Mouse (Mus musculus): ENCODE measurements around the gene Celsr1. TPM values are rescaled to one million over a fixed set of nuclear protein-coding genes. Genes with fewer than 3 reads are reported as not detected.

Gene Celsr1
- polyA plus RNA-seq, 1 experiment from 2014 or later: 1.9 TPM

- ATAC-seq (ENCODE audit: insufficient number of reproducible peaks, low FRiP score, low TSS enrichment, low read depth) (no peak), DNase-seq (ENCODE audit: low spot score) (no peak)
- Histone ChIP-seq H3K9ac (ENCODE audit: low read length) (no peak overlapping the region), H3K4me2 (ENCODE audit: low read depth, severe bottlenecking) (no peak overlapping the region), H3K27ac (replicated peaks; ENCODE audit: low read depth, low read length) (no peak overlapping the region), H3K4me1 (ENCODE audit: control insufficient read depth, insufficient read depth, low read length) (peaks cover 3% of the 10 kb centered on the region; the same call in 1 of the 2 replicates), H3K27me3 (ENCODE audit: control insufficient read depth, insufficient read depth, low read length) (no peaks in the 10 kb centered on the region), H3K4me3 (ENCODE audit: low read depth, low read length) (no peak overlapping the region), H3K36me3 (ENCODE audit: control insufficient read depth, insufficient read depth, low read length) (no peaks in the 10 kb centered on the region), H3K9me3 (ENCODE audit: control insufficient read depth, low read length) (no peaks in the 10 kb centered on the region)
- WGBS: 96% methylated on average over 4 of the region's 4 CpGs
Measured at GRCm38 (mm10) chr15:86067941-86068495, 34.4 kb upstream of the Celsr1 start.

- no peak for DNase-seq (ENCODE audit: low spot score)
- Histone ChIP-seq H3K4me2 (ENCODE audit: low read depth, severe bottlenecking) (no peak overlapping the region), H3K4me3 (ENCODE audit: low read depth, low read length) (no peak overlapping the region), H3K27me3 (ENCODE audit: control insufficient read depth, insufficient read depth, low read length) (no peaks in the 10 kb centered on the region), H3K9ac (ENCODE audit: low read length) (no peak overlapping the region), H3K36me3 (ENCODE audit: control insufficient read depth, insufficient read depth, low read length) (no peaks in the 10 kb centered on the region), H3K9me3 (ENCODE audit: control insufficient read depth, low read length) (no peaks in the 10 kb centered on the region), H3K4me1 (ENCODE audit: control insufficient read depth, insufficient read depth, low read length) (peaks cover 3% of the 10 kb centered on the region; the same call in 1 of the 2 replicates), H3K27ac (replicated peaks; ENCODE audit: low read depth, low read length) (no peak overlapping the region)
- ATAC-seq (ENCODE audit: insufficient number of reproducible peaks, low FRiP score, low TSS enrichment, low read depth): no peak
- WGBS: 41% methylated on average over 6 of the region's 6 CpGs
Measured at GRCm38 (mm10) chr15:86067581-86067910, 34.0 kb upstream of the Celsr1 start.

GRCm38 (mm10) chr15:86066836-86067580, 33.4 kb upstream of the Celsr1 start:
- 62% methylated on average over 14 of the region's 14 CpGs for WGBS
- Histone ChIP-seq H3K27ac (replicated peaks; ENCODE audit: low read depth, low read length) (no peak overlapping the region), H3K4me2 (ENCODE audit: low read depth, severe bottlenecking) (no peak overlapping the region), H3K4me1 (ENCODE audit: control insufficient read depth, insufficient read depth, low read length) (peaks cover 3% of the 10 kb centered on the region; the same call in 1 of the 2 replicates), H3K4me3 (ENCODE audit: low read depth, low read length) (no peak overlapping the region), H3K9me3 (ENCODE audit: control insufficient read depth, low read length) (no peaks in the 10 kb centered on the region), H3K27me3 (ENCODE audit: control insufficient read depth, insufficient read depth, low read length) (no peaks in the 10 kb centered on the region), H3K9ac (ENCODE audit: low read length) (no peak overlapping the region), H3K36me3 (ENCODE audit: control insufficient read depth, insufficient read depth, low read length) (no peaks in the 10 kb centered on the region)
- ATAC-seq (ENCODE audit: insufficient number of reproducible peaks, low FRiP score, low TSS enrichment, low read depth): no peak
- DNase-seq (ENCODE audit: low spot score): no peak

- Histone ChIP-seq H3K27me3 (ENCODE audit: control insufficient read depth, insufficient read depth, low read length) (no peaks in the 10 kb centered on the region), H3K27ac (replicated peaks; ENCODE audit: low read depth, low read length) (no peak overlapping the region), H3K4me3 (ENCODE audit: low read depth, low read length) (no peak overlapping the region), H3K9me3 (ENCODE audit: control insufficient read depth, low read length) (no peaks in the 10 kb centered on the region), H3K4me1 (ENCODE audit: control insufficient read depth, insufficient read depth, low read length) (peaks cover 14% of the 10 kb centered on the region), H3K9ac (ENCODE audit: low read length) (no peak overlapping the region), H3K36me3 (ENCODE audit: control insufficient read depth, insufficient read depth, low read length) (no peaks in the 10 kb centered on the region), H3K4me2 (ENCODE audit: low read depth, severe bottlenecking) (no peak overlapping the region)
- 89% methylated on average over 4 of the region's 4 CpGs for WGBS
- DNase-seq (ENCODE audit: low spot score): no peak
- no peak for ATAC-seq (ENCODE audit: insufficient number of reproducible peaks, low FRiP score, low TSS enrichment, low read depth)
Measured at GRCm38 (mm10) chr15:86065367-86065766, 31.8 kb upstream of the Celsr1 start.

- no peaks in the 10 kb centered on the region for H3K9me3 ChIP-seq (ENCODE audit: control insufficient read depth, low read length)
- no peak overlapping the region for H3K9ac ChIP-seq (ENCODE audit: low read length)
- DNase-seq (ENCODE audit: low spot score): no peak
- WGBS: 88% methylated on average over 3 of the region's 3 CpGs
- no peaks in the 10 kb centered on the region for H3K36me3 ChIP-seq (ENCODE audit: control insufficient read depth, insufficient read depth, low read length)
- H3K4me3 ChIP-seq (ENCODE audit: low read depth, low read length): no peak overlapping the region
- H3K4me1 ChIP-seq (ENCODE audit: control insufficient read depth, insufficient read depth, low read length): peaks cover 16% of the 10 kb centered on the region
- no peaks in the 10 kb centered on the region for H3K27me3 ChIP-seq (ENCODE audit: control insufficient read depth, insufficient read depth, low read length)
- no peak for ATAC-seq (ENCODE audit: insufficient number of reproducible peaks, low FRiP score, low TSS enrichment, low read depth)
- no peak overlapping the region for H3K4me2 ChIP-seq (ENCODE audit: low read depth, severe bottlenecking)
- H3K27ac ChIP-seq (replicated peaks; ENCODE audit: low read depth, low read length): no peak overlapping the region
Measured at GRCm38 (mm10) chr15:86064850-86065229, 31.3 kb upstream of the Celsr1 start.

GRCm38 (mm10) chr15:86064191-86064849, 30.7 kb upstream of the Celsr1 start:
- Histone ChIP-seq H3K9me3 (ENCODE audit: control insufficient read depth, low read length) (no peaks in the 10 kb centered on the region), H3K4me2 (ENCODE audit: low read depth, severe bottlenecking) (no peak overlapping the region), H3K27me3 (ENCODE audit: control insufficient read depth, insufficient read depth, low read length) (no peaks in the 10 kb centered on the region), H3K36me3 (ENCODE audit: control insufficient read depth, insufficient read depth, low read length) (no peaks in the 10 kb centered on the region), H3K27ac (replicated peaks; ENCODE audit: low read depth, low read length) (no peak overlapping the region), H3K4me3 (ENCODE audit: low read depth, low read length) (no peak overlapping the region), H3K4me1 (ENCODE audit: control insufficient read depth, insufficient read depth, low read length) (peaks cover 21% of the 10 kb centered on the region), H3K9ac (ENCODE audit: low read length) (no peak overlapping the region)
- no peak for ATAC-seq (ENCODE audit: insufficient number of reproducible peaks, low FRiP score, low TSS enrichment, low read depth)
- WGBS: 86% methylated on average over 8 of the region's 8 CpGs
- DNase-seq (ENCODE audit: low spot score): no peak

GRCm38 (mm10) chr15:86061848-86062481, 28.4 kb upstream of the Celsr1 start:
- H3K36me3 ChIP-seq (ENCODE audit: control insufficient read depth, insufficient read depth, low read length): no peaks in the 10 kb centered on the region
- no peak overlapping the region for H3K9ac ChIP-seq (ENCODE audit: low read length)
- H3K27me3 ChIP-seq (ENCODE audit: control insufficient read depth, insufficient read depth, low read length): no peaks in the 10 kb centered on the region
- H3K27ac ChIP-seq (replicated peaks; ENCODE audit: low read depth, low read length): no peak overlapping the region
- DNase-seq (ENCODE audit: low spot score) (no peak), ATAC-seq (ENCODE audit: insufficient number of reproducible peaks, low FRiP score, low TSS enrichment, low read depth) (no peak)
- H3K4me2 ChIP-seq (ENCODE audit: low read depth, severe bottlenecking): no peak overlapping the region
- peaks cover 25% of the 10 kb centered on the region for H3K4me1 ChIP-seq (ENCODE audit: control insufficient read depth, insufficient read depth, low read length)
- H3K9me3 ChIP-seq (ENCODE audit: control insufficient read depth, low read length): no peaks in the 10 kb centered on the region
- WGBS: 62% methylated on average over 6 of the region's 6 CpGs
- H3K4me3 ChIP-seq (ENCODE audit: low read depth, low read length): no peak overlapping the region

GRCm38 (mm10) chr15:86061221-86061620, 27.6 kb upstream of the Celsr1 start:
- H3K4me2 ChIP-seq (ENCODE audit: low read depth, severe bottlenecking): no peak overlapping the region
- H3K4me1 ChIP-seq (ENCODE audit: control insufficient read depth, insufficient read depth, low read length): peaks cover 25% of the 10 kb centered on the region
- no peaks in the 10 kb centered on the region for H3K36me3 ChIP-seq (ENCODE audit: control insufficient read depth, insufficient read depth, low read length)
- no peak for DNase-seq (ENCODE audit: low spot score)
- no peak for ATAC-seq (ENCODE audit: insufficient number of reproducible peaks, low FRiP score, low TSS enrichment, low read depth)
- H3K27me3 ChIP-seq (ENCODE audit: control insufficient read depth, insufficient read depth, low read length): no peaks in the 10 kb centered on the region
- H3K9ac ChIP-seq (ENCODE audit: low read length): no peak overlapping the region
- 89% methylated on average over 7 of the region's 7 CpGs for WGBS
- no peak overlapping the region for H3K4me3 ChIP-seq (ENCODE audit: low read depth, low read length)
- H3K27ac ChIP-seq (replicated peaks; ENCODE audit: low read depth, low read length): no peak overlapping the region
- H3K9me3 ChIP-seq (ENCODE audit: control insufficient read depth, low read length): no peaks in the 10 kb centered on the region
